Mouse (Mus musculus) large intestine, adult 2 months (tissue): ENCODE data around the gene Iqcm. TPM values are rescaled to one million over a fixed set of nuclear protein-coding genes. Genes with fewer than 3 reads are reported as not detected.

ENCODE experiments used
- polyA plus RNA-seq: library from polyadenylated mRNA; depleted of rRNA; stranded (reverse); fragments of >200 nt; gene quantifications from 2 replicates; pipeline ENCODE4 v1.2.3, GENCODE M21; 2012; rRNA removed

Iqcm gene
- polyA plus RNA-seq, 1 experiment, result not detected

Other genes with a start within 250 kb of the Iqcm start
- 5.9 and 11.6 TPM in 2 replicates for gene Rasd2, start 234.8 kb upstream of the Iqcm start, polyA plus RNA-seq
- gene Gm10358, start 42.1 kb upstream of the Iqcm start, polyA plus RNA-seq, result 0.26 and 0.45 TPM in 2 replicates